Mouse (Mus musculus): ENCODE measurements around the gene Gga3. TPM values are rescaled to one million over a fixed set of nuclear protein-coding genes. Genes with fewer than 3 reads are reported as not detected.
A peak's percentile ranks its signal among the peaks of the same experiment; 100 is the strongest.

Gga3 gene
- polyA plus RNA-seq, 1 experiment = 69.3 TPM

DNA sequence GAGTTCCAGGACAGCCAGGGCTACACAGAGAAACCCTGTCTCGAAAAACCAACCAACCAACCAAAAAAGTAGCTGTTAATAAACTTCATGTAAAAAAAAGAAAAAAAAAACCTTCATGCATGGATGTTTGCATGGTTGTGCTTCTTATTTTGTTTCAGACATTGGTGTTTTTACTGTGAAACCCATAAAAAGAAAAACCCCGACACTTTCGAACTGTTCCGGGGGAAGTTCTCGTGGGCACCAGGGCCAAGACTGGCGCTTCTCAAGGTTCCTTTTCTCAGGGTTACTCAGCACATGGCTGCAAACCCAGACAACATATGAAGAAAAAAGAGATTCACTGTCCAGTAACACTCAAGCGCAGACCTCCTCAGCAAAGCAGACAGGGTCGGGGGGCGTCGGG lies 29.0 kb upstream of the Gga3 start:
- 0 out of 2 replicates have a peak overlapping the region, but pooled peaks have one; percentile 60 for H3K27ac ChIP-seq (ENCODE audit: insufficient read depth, low read length)
- no peaks in the 10 kb centered on the region for H3K36me3 ChIP-seq (ENCODE audit: control insufficient read depth, insufficient read depth, low read length, poor library complexity, severe bottlenecking)
- peaks cover 2% of the 10 kb centered on the region for H3K4me1 ChIP-seq (ENCODE audit: control insufficient read depth, insufficient read depth, low read length)
- no peak overlapping the region for H3K4me3 ChIP-seq (ENCODE audit: low read depth, low read length)
- 0 out of 2 replicates have a peak overlapping the region, but pooled peaks have one; percentile 25 for H3K9ac ChIP-seq (ENCODE audit: low read depth, poor library complexity, severe bottlenecking)
- H3K27me3 ChIP-seq (ENCODE audit: control insufficient read depth, insufficient read depth, low read length, poor library complexity, severe bottlenecking) = no peaks in the 10 kb centered on the region
- no peaks in the 10 kb centered on the region for H3K9me3 ChIP-seq (replicated peaks; ENCODE audit: control insufficient read depth, insufficient read depth, low read length, poor library complexity, severe bottlenecking)
- TF ChIP-seq POLR2A (IDR thresholded peaks at IDR 0.05; ENCODE audit: insufficient read depth, low read length) (no peak), EP300 (IDR thresholded peaks at IDR 0.05; ENCODE audit: insufficient read depth, low read depth, low read length) (no peak), CTCF (IDR thresholded peaks at IDR 0.05; ENCODE audit: low read depth, low read length) (no peak)

DNA sequence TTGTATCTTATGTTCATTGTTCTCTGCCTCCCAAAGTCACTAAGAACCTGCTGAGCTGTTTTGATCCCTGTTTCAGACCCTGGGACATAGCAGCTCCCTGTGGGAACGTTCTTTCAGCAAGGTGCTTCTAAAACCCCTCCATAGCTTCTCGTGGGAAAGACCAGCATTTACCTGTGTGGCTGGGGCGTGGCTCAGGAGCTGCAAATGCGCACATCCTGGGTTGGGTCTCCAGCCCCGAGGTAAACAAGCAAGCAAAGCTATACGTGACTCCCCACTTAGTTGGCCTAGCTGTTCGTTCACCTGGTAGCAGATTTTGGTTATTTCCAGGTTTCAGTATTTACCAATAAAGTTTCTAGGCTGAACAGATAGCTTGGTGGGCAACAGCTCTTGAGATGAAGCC lies 28.4 kb upstream of the Gga3 start:
- no peak overlapping the region for H3K9ac ChIP-seq (ENCODE audit: low read depth, poor library complexity, severe bottlenecking)
- peak overlapping the region; percentile 60 for H3K27ac ChIP-seq (ENCODE audit: insufficient read depth, low read length)
- no peaks in the 10 kb centered on the region for H3K27me3 ChIP-seq (ENCODE audit: control insufficient read depth, insufficient read depth, low read length, poor library complexity, severe bottlenecking)
- no peak overlapping the region for H3K4me3 ChIP-seq (ENCODE audit: low read depth, low read length)
- H3K36me3 ChIP-seq (ENCODE audit: control insufficient read depth, insufficient read depth, low read length, poor library complexity, severe bottlenecking) = no peaks in the 10 kb centered on the region
- H3K9me3 ChIP-seq (replicated peaks; ENCODE audit: control insufficient read depth, insufficient read depth, low read length, poor library complexity, severe bottlenecking) = no peaks in the 10 kb centered on the region
- TF ChIP-seq EP300 (IDR thresholded peaks at IDR 0.05; ENCODE audit: insufficient read depth, low read depth, low read length) (0 out of 2 replicates have a peak, but pooled peaks have one; percentile 50), POLR2A (IDR thresholded peaks at IDR 0.05; ENCODE audit: insufficient read depth, low read length) (no peak)
- peaks cover 2% of the 10 kb centered on the region for H3K4me1 ChIP-seq (ENCODE audit: control insufficient read depth, insufficient read depth, low read length)

DNA sequence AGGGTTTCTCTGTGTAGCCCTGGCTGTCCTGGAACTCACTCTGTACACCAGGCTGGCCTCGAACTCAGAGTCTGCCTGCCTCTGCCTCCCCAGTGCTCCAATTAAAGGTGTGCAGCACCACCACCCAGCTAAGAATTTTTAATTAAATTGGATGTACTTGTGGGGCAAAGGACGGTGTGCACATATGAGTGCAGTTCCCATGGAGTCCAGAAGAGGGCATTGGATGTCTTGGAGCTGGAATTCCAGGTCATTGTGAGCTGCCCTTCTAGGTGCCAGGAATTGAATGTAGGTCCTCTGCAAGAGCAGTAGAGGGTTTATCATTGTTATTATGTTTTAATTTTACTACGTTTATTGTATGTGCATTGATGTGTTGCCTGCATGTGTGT lies 27.6 kb upstream of the Gga3 start:
- peak overlapping the region; percentile 42; the same call in 1 of the 2 replicates for H3K4me3 ChIP-seq (ENCODE audit: low read depth, low read length)
- TF ChIP-seq POLR2A (IDR thresholded peaks at IDR 0.05; ENCODE audit: insufficient read depth, low read length) (no peak), CTCF (IDR thresholded peaks at IDR 0.05; ENCODE audit: low read depth, low read length) (peak; percentile 51), EP300 (IDR thresholded peaks at IDR 0.05; ENCODE audit: insufficient read depth, low read depth, low read length) (no peak)
- H3K9ac ChIP-seq (ENCODE audit: low read depth, poor library complexity, severe bottlenecking) = peak overlapping the region; percentile 62
- no peaks in the 10 kb centered on the region for H3K27me3 ChIP-seq (ENCODE audit: control insufficient read depth, insufficient read depth, low read length, poor library complexity, severe bottlenecking)
- no peaks in the 10 kb centered on the region for H3K36me3 ChIP-seq (ENCODE audit: control insufficient read depth, insufficient read depth, low read length, poor library complexity, severe bottlenecking)
- H3K4me1 ChIP-seq (ENCODE audit: control insufficient read depth, insufficient read depth, low read length) = peaks cover 2% of the 10 kb centered on the region
- H3K9me3 ChIP-seq (replicated peaks; ENCODE audit: control insufficient read depth, insufficient read depth, low read length, poor library complexity, severe bottlenecking) = no peaks in the 10 kb centered on the region
- peak overlapping the region; percentile 95 for H3K27ac ChIP-seq (ENCODE audit: insufficient read depth, low read length)

DNA sequence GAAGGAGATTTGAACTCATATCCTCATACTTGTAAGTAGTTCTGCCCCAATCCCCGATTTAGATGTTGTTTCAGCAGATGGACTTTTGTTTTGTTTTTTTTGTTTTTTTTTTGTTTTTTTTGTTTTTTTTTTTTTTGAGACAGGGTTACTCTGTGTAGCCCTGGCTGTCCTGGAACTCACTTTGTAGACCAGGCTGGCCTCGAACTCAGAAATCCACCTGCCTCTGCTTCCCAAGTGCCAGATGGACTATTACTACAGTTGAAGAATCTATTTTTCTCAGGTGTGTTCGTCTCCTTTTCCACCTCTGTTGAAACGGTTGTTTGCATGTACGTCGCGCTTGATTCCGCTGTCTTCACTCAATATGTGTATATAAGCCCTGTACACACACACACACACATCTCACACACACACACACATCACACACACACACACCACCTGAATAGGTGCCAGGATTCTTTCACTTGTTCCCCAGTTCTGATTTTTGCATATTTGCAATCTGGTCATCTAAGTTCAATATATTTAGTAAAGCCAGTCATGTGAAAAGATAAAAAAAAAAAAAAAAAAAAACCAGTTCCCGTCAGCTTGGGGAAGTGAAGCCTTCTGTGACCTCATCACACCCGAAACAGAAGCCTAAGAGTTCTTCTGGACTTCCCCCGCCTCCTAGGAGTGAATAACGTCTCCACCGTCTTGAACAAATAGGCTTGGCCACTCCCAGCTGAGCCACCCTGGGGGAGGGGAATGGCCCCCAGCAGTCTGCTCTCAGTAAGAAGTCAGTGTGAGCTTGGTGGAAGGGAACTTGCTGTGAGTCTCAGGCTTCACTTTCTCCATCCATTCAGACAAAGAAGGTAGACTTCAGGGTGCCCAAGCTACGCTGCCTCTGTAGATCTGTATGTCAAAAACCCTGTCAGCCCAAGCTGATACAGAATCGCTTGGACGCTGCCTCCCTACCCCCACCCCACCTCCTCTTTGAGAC lies 27.0 kb upstream of the Gga3 start:
- TF ChIP-seq POLR2A (IDR thresholded peaks at IDR 0.05; ENCODE audit: insufficient read depth, low read length) (peak; percentile 32), CTCF (IDR thresholded peaks at IDR 0.05; ENCODE audit: low read depth, low read length) (no peak), EP300 (IDR thresholded peaks at IDR 0.05; ENCODE audit: insufficient read depth, low read depth, low read length) (peak; percentile 78)
- Histone ChIP-seq H3K4me1 (ENCODE audit: control insufficient read depth, insufficient read depth, low read length) (peaks cover 2% of the 10 kb centered on the region), H3K9me3 (replicated peaks; ENCODE audit: control insufficient read depth, insufficient read depth, low read length, poor library complexity, severe bottlenecking) (no peaks in the 10 kb centered on the region), H3K27me3 (ENCODE audit: control insufficient read depth, insufficient read depth, low read length, poor library complexity, severe bottlenecking) (no peaks in the 10 kb centered on the region), H3K9ac (ENCODE audit: low read depth, poor library complexity, severe bottlenecking) (peak overlapping the region; percentile 62), H3K36me3 (ENCODE audit: control insufficient read depth, insufficient read depth, low read length, poor library complexity, severe bottlenecking) (no peaks in the 10 kb centered on the region), H3K27ac (ENCODE audit: insufficient read depth, low read length) (peak overlapping the region; percentile 96), H3K4me3 (ENCODE audit: low read depth, low read length) (peak overlapping the region; percentile 42)

DNA sequence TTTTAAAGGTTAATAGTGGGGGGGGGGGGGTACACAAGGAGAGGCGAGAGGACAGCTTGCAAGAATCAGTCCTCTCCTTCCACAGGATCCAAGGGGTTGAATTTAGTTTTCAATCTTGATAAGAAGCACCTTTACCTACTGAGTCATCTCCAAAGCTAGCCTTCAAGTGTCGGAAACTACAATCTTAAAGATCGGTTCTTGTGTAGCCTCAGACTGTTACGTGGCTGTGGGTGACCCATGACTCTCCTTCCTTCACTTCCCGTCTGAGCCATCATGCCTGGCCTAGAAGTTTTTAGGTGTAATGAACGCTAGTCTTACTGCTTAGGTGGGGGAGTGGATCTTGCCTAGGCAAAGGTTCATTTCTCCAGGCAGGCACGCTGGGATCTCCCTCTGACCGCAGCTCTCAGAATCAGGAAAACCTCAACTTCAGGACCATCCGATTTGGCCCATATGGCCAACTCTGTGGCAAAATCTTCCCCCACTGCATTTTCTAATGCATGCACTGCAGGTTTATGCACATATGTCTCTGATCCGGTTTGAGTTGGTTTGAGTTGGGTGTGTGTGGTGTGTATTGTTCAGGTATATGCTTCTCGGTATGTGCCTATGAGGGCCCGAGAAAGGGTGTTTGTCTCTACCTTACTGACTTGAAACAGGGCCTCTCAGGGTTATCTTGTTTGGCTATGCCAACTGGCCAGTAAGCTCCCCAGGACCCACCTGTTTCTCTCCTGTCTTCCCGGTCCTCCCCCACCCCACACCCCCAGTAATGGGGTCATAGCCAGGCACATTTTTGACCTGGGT lies 26.1 kb upstream of the Gga3 start:
- Histone ChIP-seq H3K9me3 (replicated peaks; ENCODE audit: control insufficient read depth, insufficient read depth, low read length, poor library complexity, severe bottlenecking) (no peaks in the 10 kb centered on the region), H3K27me3 (ENCODE audit: control insufficient read depth, insufficient read depth, low read length, poor library complexity, severe bottlenecking) (no peaks in the 10 kb centered on the region), H3K9ac (ENCODE audit: low read depth, poor library complexity, severe bottlenecking) (peak overlapping the region; percentile 6), H3K27ac (ENCODE audit: insufficient read depth, low read length) (peak overlapping the region; percentile 96), H3K4me1 (ENCODE audit: control insufficient read depth, insufficient read depth, low read length) (peaks cover 2% of the 10 kb centered on the region), H3K36me3 (ENCODE audit: control insufficient read depth, insufficient read depth, low read length, poor library complexity, severe bottlenecking) (no peaks in the 10 kb centered on the region), H3K4me3 (ENCODE audit: low read depth, low read length) (no peak overlapping the region)
- TF ChIP-seq POLR2A (IDR thresholded peaks at IDR 0.05; ENCODE audit: insufficient read depth, low read length) = no peak

Measured in ES-Bruce4 (cell line).